Mouse (Mus musculus) olfactory bulb, adult 2 months (tissue): ENCODE measurements around the gene Gm37419.

Experiments
- CTCF ChIP-seq: fragments of 200-500 bp; IDR thresholded peaks from 2 replicates; pipeline ENCODE4 v1.5.1; 2012; ENCODE audit warnings: low read depth, mild to moderate bottlenecking, low read length, moderate library complexity; ENCODE audit not compliant: insufficient read depth
- POLR2A ChIP-seq: fragments of 200-500 bp; IDR thresholded peaks from 2 replicates; pipeline ENCODE4 v1.6.1; 2012; ENCODE audit warnings: mild to moderate bottlenecking, low read depth, low read length, moderate library complexity; ENCODE audit not compliant: insufficient read depth

DNA sequence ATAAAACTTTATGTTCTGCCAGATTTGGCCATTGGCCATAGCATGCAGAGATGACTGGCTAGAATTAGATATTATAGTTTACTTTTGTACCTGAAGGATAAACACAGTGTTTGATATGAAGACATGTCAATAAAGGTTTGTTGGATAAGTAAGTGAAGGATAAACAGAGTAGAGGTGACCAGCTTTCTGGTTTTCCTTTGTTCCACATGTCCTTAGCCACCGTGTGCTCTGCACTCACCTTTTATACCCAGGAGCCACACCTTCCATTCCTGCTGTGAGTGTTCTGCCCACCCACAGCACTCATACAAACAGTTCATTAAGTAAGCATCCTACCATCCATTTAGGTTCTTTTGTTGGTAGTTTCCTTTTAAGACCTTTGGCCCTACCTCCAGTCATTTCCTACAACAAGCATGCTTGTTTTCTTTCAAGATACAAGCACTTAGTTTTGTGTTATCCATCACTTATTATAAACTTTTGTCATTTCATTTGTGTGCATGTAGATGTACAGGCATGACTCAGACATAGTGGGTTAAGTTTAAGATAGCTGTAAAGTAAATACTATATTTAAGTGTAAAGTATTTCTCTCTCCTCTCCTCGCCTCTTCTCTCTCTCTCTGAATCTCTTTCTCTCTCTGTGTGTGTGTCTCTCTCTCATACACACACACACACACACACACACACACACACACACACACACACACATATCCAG lies 41.8 kb downstream of the Gm37419 start:
- no peak for TF ChIP-seq CTCF
- TF ChIP-seq POLR2A, result no peak
